Mouse (Mus musculus) megakaryocyte-erythroid progenitor cell, adult 5-6 weeks (primary cell): ENCODE results near the gene Lin7b. TPM values are rescaled to one million over a fixed set of nuclear protein-coding genes. Genes with fewer than 3 reads are reported as not detected.
"Not testable (repeated sequence)": the region's sequence is repeated elsewhere in the genome, so short reads cannot be mapped to it uniquely, and the experiment has no call there.

Experiments used
- ATAC-seq: replicated peaks from 2 replicates; pipeline ENCODE4 v1.8.0; 2016; ENCODE audit warnings: mild to moderate bottlenecking, inconsistent platforms; ENCODE audit not compliant: severe bottlenecking, poor library complexity, low FRiP score, low TSS enrichment
- total RNA-seq, 2 experiments: library from RNA; stranded (forward) in 1 of 2; stranded (reverse) in 1 of 2; fragments of 200-1000, 215-1000 nt in 1 of 2; fragments of >200 nt in 1 of 2; fragmentation: Nextera tagmentation in 1 of 2; gene quantifications; 2 replicates each; pipeline ENCODE4 v1.2.3; 2014 to 2017

Gene Lin7b
- total RNA-seq, 2 experiments from 2014 or later, result 2.6 TPM; not detected in 1

GRCm38 (mm10) chr7:45396787-45397186, 26.4 kb upstream of the Lin7b start:
- ATAC-seq, result no peak

GRCm38 (mm10) chr7:45396337-45396775, 26.0 kb upstream of the Lin7b start:
- not testable (repeated sequence) for ATAC-seq

DNA sequence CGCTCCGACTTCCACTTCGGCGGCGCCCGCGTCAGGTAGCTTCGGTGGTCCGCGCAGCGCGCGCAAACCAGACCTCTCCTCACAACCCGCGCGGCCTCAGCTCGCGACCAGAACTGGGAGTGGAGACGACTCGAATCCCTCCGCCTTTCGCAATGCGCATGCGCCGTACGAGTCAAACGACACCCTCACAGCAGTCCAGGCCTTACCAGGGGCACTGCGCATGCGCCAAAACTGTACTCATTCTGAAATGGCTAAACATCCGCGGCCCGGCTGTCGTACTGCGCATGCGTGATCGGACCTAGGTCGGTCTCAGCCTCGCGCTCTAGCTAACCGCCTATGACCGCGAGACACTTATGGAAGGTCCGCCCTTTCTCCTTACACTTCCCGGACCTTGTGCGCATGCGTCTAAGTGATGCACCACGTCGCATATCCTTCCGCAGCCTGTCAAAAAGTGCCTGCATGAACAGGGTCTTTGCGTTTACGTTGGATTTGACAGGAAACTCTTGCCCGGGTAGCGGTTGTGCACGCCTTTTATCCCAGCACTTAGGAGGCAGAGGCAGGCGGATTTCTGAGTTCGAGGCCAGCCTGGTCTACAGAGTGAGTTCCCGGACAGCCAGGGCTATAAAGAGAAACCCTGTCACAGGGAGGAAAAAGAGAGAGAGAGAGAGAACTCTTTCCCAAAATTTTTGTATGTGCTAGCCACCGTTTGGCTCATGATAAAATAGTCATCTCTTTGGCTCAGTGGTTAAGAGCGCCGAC, 25.4 kb upstream of the Lin7b start, which contains the start of gene Snrnp70:
Gene Snrnp70 (minus strand): TSS at position 165 of the 759 bp plus-strand sequence.
- ATAC-seq, result peak; percentile 95

DNA sequence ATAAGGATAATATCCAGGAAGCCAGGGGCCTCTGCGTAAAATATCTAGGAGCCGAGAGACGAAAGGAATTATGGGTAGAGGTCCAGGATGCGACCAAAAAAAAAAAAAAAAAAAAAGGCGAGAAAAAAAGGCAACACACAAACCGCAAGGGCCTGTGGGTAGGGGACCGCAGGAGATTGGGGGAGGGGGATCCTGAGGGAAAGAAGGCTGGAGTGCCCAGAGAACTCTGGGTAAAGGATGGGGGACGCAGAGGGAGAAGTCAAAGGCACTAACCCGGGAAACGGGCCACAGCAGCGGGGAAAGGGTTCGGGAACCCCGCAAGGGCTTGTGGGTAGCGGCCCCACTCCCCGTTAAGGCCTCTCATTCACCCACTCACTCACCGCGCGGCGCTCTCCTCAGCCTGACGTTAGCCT, 24.8 kb upstream of the Lin7b start:
- peak; percentile 71 for ATAC-seq

DNA sequence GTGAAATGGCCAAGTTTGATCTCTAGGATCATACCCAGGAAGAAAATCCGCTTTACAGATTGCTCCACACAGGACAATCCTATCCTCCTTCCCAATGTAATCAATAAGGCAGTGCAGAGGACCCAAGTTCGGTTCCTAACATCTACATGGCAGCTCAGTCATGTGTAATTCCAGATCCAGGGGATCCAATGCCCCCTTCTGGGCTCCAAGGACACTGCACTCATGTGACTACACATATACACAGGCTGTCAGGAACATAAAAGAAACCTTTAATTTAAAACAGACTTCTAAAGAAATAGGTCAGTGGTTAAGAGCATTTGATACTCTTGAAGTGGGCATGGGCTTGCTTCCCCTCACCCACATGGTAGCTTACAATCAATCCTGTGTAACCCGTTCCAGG, 15.7 kb upstream of the Lin7b start:
- no peak for ATAC-seq

DNA sequence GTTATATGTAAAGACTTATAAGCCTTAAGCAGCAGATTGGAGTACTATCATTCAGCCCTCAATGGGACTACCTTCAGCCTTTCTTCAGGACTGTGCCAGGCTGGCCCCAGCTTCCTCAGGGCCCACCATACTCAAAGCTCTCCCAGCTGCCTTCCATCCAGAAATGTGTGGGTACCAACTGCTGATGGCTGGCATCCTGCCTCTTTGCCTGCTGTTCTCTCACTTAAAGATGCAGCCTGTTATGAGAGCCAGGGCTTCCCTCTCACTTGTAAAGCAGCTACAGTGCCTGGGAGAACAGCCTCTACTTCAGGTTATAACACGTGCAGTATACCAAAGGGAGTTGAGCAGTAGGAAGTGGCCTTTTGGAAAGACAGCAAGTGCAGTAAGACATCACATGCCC, 5.7 kb upstream of the Lin7b start:
- ATAC-seq, result no peak

DNA sequence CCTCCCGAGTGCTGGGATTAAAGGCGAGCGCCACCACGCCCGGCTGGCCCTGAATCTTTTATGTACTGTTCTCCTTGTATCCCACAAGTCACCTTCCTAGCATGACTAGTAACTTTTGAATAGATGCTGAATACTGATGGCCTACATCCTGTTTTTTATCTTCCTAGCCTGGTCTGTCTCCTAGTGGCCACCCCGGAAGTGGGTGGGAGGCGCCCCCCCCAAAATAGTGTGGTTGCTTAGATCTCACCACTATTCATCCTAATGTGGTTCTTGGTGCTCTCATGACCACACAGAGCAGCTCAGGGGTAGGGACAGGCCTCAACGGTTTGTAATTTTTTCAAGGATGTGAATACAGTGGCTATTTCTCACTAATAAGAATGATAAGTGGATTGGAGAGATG, 4.2 kb upstream of the Lin7b start:
- no peak for ATAC-seq

DNA sequence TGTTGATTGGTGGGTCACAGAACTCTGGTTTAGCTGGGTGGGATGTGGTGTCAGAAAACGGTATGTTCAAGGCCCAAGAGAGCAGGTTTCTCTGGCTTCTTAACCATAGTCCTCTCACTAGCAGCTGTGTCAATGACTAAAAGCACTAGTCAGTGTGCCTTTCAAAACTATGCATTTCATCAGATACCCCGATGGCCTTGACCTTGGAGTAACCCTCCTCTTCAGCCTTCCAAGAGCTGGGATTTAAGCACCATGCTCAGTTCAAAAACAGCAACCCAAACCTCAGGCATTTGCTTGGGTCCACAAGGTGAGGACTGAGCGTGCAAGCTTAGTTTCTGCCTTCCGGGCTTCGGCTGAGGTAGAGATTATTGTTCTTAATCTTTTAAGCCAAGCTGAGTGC, 2.0 kb upstream of the Lin7b start:
- no peak for ATAC-seq

- no peak for ATAC-seq
Observed at GRCm38 (mm10) chr7:45369836-45370474, 428 bp downstream of the Lin7b start.

GRCm38 (mm10) chr7:45369022-45369745, 1.2 kb downstream of the Lin7b start:
- ATAC-seq, result no peak

- no peak for ATAC-seq
Observed at GRCm38 (mm10) chr7:45368178-45368577, 2.2 kb downstream of the Lin7b start.

DNA sequence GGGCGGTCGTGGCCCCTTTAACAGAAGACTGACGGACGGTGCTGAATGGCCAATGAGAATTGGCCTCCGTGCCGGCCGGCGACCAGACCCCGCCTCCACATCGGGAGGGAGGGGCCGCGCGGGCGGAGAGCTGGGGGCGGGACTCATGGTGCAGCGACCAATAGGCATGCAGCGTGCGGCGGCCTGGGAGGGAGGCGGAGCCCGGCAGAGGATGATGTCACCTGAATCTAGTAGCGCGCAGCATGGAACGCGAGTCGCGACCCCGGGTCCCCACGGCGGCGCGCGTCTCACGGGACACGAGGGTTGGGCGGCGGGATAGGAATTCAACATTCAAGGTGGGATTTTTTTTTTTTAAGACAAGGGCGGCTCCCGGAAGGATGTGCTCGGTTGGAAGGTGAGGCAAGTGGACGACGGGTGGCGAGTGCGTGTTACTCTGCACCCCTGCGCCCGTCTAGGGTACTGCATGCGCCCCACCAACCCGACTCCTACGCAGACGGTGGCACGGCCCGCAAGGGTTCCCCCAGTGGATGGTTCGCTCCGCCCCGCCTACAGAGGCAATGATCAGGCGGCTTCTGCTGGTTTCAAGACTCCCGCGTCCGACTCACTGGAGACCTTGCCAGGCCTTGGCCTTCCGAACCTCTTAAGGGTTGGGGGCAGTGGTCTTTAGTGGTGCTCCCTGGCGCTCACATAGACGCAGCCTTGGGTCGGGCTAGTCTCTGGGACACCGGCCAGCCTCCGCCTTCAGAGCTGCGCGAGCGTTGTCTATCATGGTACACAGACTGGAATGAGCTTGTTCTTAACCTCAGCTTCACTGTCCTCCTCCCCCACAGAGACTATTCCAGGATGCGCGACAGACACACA, 3.1 kb downstream of the Lin7b start:
- ATAC-seq, result peak; percentile 83

GRCm38 (mm10) chr7:45366652-45367019, 3.7 kb downstream of the Lin7b start, which contains the start of gene Ppfia3:
Gene Ppfia3 (minus strand): TSS chr7:45367019.
- ATAC-seq, result no peak

GRCm38 (mm10) chr7:45365742-45366651, 4.4 kb downstream of the Lin7b start:
- ATAC-seq, result no peak

DNA sequence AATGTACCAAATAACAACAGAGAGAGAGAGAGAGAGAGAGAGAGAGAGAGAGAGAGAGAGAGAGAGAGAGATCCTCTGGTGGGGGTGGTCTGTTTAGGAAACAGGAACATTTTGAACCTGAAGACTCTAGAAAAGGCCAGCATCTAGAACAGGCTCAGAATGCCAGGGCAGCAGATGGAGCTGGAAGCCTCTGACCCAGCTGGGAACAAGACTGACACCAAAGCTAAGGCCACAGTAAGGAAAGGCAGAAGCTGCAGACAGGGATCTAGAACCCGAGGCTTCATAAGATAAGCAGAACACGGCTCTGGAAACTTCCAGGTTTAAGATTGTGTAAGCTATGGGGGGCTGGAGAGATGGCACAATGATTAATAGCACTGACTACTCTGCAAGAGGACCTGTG, 6.4 kb downstream of the Lin7b start:
- ATAC-seq, result no peak

- ATAC-seq, result no peak; the same call in 1 of the 2 replicates
Observed at GRCm38 (mm10) chr7:45362801-45363200, 7.6 kb downstream of the Lin7b start.

DNA sequence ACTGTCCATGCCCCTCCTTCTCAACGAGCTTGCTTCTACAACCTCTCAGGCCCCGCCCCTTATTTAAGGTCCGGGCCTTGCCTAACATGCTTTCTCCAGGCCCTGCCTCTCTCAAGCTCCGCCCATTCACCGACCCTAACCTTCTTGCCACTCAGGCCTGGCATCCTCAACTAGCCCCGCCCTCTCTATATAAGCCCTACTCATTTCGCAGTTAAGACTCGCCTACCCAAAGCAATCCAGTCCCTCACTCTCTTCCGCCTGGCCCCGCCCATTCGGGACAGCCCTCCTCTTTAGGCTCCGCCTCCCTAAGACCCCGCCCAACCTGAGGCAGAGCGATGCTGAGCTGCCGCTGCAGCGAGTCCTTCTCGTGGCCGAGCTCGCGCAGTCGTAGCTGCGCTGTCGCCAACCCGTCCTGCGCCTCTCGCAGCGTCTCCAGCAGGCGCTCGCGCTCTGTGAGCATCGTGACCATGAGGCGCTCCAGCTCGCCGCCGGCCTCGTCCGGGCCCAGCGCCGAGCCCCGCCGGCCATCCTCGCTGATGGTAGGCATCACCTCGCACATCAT, 9.1 kb downstream of the Lin7b start:
- peak; percentile 73 for ATAC-seq
